Mouse (Mus musculus) brain, adult 2 months (tissue): ENCODE data around the gene Kcnk2.
A peak's percentile ranks its signal among the peaks of the same experiment; 100 is the strongest.

Source experiments
- DNase-seq: peaks from one replicate; pipeline ENCODE4 v3.0.0; 2011; ENCODE audit warnings: low read depth, low spot score

The Kcnk2 gene

DNA sequence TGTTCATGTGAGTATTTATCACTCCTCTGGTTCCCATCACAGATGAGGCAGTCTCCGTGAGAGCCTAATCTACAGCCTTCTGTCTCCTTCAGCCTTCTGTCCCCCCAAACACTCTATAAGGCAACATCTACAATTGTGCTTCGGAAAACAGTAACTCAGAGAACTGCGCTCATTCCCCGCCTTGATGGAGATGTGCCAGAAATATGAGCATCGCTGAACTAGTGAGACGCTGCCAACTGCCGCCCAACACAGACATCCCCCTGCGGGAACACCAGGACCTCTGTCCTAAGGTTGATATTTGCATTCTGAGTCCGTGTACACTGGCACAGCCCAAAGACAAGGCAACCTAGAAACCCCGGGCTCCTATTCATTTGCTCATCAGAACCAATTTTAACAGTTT lies 183.0 kb downstream of the Kcnk2 start:
- peak; percentile 42 for DNase-seq

DNA sequence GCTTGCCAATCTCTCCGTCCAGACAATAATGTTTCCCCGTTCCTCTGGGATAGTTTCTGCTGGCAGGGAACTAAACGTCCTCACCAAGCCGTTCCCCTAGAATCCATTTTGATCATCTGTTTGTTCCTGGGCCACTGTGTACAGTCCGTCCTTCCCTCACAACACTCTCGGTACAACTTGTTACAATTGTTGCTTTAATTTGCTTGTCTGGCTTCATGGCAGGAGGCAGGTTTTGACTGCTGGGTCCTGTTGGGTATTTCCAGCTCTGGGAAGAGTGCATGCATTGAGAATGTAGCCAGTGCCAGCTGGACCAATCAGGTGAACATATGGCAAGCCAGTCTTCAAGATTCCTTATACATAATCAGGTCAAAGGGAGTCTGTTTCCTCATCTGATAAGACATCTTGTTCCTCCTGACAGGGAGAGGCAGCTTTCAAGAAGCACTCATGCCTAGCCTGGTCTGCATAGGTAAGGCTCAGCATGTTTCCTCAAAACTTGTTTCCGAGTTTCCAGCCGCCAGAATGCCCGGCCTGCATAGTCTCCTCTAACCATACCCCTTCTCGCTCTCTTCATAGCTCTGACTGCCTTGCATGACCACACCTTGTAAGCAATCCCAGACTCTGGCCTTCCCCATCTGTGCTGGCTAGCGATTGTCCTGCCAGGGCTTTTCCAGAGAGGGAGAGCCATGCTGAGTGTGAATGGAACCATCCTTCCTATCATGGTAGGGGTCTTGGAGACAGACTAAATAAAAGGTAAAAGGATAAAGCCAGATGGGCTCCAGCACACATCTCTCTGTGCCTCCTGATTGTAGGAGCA lies 184.1 kb downstream of the Kcnk2 start:
- DNase-seq = peak; percentile 83

DNA sequence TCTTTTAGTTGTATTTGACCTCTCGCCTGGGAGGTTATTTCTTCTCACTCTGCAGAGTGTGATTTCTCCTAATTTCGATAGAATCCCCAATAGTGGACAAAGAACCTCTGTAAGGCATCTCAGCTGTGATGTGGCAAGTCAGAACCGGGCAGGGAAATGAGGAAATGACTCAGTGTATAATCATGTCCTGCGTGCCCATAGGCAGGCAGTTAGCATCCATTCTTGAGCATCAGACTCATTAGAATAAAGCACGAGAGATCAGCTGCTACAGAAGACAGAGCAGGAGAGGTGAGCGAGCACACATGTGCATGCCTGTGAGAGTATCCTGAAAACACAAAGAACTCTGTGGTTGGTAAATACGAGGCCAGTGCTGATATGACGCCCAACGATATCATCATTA lies 186.9 kb downstream of the Kcnk2 start:
- DNase-seq = peak; percentile 36

DNA sequence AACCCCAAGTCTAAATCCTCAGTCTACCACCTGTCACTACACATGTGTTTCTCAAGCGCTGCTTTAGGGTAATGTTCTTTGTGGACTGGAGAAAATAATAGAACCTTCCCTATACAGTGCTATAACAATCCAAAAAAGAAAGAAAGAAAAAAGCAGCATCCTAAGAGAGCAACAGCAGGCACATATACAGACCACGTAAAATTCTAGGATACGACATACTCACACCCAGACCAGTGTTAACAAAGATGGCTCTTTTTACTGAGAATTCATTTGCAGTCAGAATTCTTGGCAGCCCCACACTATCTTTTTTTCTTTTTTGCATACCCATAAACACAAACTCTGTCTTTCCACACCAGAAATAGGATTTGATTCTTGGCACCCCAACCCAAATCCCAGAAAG lies 187.6 kb downstream of the Kcnk2 start:
- no peak for DNase-seq

DNA sequence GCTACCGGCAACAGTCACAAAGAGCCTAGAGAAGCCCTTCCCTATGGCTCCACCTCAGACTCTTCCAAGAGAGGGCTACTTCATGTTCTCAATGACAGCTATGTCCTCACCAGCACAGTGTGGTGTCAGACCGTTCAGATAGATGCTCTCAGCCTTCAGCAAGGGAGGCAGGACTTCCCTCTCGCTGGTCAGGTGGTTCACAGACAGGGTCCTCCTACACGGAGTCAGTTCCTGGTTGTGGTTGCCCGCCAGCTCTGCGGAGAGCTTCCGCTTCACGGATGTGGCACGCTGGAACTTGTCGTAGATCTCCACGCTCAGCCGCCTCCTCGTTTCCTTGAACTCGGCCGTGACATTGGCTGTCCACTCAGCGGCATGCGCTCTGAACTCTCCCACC lies 192.4 kb downstream of the Kcnk2 start:
- no peak for DNase-seq

DNA sequence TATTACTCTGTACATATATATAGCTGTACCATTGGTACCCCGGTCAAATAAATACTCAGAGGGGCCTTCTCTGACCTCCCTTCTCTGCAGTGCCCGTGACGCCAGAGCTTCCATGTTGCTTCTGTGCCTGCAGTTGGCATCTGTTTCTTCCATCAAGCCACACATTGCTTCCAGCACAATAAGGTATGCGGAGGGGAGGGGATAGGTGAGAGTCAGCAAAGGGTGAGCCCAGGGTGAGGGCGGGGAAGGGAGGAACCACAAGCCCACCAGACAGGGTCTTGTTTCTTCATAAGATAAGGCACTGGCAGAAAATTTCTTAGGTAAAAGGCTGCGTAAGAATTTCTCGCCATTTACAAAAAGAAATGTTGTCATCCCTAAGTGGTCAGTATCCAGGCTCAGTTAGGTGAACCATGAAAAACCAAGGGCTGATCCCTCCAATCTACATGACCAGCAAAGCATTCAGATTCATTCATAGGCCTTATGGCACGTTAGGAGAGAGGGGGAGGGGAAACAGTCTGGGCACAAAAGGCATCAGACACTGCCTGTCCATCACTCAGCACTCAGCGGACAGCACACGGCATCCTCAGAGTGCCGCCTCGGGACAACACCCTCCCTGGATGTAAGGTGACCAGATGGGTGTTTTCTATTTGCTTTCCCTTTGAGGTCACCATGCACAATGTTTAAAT lies 192.9 kb downstream of the Kcnk2 start:
- DNase-seq = no peak

DNA sequence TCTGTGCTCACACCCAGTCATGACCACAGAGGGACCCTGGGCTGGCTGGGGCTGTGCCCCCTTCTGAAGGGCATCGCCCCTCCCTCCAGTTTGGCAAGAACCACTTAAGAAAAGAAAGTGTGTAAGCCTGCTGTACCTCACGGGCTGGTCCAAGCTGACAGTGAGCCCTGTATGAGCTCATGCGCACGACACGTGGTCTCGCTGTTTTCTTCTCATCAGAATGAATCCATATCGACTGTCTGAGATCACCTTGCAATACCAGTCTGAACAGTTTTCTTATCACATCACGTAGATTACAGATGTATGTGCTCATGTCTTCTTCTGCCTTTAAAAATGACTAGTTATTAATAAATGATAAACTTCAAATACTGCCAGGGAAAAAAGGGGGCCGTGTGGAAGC lies 193.5 kb downstream of the Kcnk2 start:
- no peak for DNase-seq

DNA sequence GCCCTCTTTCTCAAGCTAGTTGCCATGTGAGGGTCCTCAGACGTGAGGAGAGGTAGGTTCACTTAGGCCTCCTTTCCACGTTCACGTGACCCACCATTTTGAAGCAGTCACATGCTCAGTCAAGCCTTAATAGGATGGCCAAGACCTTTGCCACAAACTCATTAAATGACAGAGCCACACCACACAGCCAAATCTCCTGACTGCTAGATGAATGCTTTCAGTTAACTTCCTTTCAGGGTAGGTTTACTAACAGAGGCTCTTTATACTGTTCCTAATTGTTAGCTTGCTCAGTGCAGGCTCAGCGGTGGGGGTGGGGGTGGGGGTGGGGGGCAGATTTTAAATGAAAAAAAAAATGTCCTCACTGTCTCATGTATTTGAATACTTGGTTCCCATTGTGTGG lies 206.3 kb downstream of the Kcnk2 start:
- DNase-seq = no peak

DNA sequence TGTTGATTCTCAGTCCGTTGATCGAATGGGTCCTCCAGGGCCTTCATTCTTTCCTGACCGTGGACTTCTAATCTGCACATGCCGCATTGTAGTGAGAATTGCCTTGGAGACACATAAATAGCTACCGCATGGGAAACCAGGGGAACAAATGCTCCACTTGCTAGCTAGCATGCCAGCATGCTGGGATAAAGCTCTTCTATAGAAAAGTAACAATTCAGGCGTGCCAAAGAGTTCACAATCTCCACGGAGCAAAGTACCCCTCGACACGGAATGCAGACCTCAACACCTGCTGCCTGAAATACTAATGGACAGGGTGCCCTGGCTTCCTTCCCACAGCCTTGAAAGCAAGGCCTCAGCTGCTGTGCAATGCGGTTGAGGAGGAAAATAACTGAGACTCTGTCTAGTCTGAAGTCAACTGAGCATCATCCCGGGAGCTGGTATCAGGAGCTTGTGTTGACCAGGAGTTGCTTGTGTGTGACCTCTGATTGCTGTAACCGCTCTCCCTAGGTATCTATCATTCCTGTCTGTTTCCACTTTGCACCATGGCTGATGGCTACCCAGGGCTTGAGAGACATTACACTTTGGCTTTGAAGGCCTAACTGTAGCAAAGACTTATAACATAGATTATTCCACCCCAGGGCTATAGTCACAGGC lies 214.2 kb downstream of the Kcnk2 start:
- peak; percentile 29 for DNase-seq

DNA sequence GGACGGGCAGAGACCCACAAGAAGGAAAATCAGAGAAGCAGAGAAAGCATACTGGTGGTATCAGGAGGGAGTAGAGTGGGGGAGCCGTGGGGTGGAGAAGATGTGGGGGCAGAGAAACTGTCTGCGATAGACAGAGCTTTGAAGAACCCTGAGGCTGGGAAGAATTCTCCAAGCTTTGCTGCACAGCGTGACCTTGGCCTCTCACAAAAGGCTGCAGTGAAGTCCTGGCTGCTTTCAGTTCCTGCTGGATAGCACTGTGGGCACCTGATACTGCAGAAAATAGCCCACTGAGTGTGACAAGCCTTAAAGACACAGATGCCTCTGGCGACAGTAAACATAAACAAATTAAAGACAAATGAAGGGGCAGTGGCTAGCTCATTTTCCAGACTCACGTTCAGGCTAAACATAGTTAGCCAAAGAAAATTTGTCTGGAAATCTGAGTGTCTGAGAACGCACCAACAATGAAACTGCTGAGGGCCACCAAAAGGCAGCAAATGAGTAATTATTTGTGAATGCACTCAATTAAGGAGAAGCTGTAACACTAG lies 216.8 kb downstream of the Kcnk2 start:
- peak; percentile 51 for DNase-seq

DNA sequence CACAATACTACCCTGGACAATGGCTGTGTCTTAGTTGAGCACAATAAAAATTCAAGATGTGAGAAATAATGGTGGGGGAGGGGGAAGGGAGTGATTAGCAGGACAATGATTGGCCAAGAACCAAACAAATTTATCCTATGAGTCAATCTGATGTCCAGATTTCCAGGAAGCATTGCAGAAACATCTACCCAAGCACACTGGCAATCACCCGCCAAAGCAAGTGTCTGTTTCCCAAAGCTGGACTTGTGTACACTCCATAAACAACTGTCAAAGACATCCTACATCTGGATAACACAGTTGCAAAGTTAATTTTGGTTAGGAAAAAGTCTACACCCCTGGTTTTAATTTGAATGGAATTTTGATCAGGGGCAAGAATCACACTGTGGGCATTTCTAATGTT lies 224.3 kb downstream of the Kcnk2 start:
- DNase-seq = no peak

DNA sequence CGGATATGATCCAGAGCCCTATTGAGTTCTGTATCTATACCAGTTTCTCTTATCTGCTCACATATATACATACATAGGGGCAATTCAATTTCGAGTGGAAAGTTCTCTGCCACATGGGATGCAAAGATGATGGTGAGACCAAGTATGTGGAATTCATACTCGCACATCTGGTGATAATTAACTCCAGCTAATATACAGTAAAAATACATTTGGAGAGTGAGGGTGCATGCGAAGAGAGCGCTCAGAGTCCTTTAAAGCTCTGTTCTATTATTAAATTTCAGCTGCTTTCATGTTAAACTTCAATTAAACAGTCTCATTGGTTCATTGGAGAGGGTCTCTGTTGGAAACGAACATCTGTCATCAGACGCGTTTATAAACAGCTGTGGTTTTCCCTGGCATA lies 228.6 kb downstream of the Kcnk2 start:
- no peak for DNase-seq

DNA sequence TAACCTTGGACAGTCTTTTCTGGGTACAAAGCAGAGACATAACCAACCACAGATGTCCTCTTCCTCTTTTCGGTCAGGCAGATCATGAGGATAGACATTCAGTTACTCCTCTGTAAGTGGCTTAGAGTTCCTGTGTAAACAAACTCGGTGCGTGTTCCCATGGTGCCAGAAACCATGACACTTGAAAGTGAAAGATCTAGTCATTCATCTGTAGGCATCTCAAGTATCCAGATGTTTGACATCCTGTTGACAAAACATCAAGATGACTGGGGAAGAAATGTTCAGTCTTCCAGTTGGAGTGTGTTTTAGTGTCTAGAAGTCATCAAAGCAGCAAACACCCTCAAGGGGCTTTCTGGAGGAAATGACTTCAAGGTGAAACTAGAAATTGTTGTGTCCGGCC lies 230.9 kb downstream of the Kcnk2 start:
- no peak for DNase-seq

DNA sequence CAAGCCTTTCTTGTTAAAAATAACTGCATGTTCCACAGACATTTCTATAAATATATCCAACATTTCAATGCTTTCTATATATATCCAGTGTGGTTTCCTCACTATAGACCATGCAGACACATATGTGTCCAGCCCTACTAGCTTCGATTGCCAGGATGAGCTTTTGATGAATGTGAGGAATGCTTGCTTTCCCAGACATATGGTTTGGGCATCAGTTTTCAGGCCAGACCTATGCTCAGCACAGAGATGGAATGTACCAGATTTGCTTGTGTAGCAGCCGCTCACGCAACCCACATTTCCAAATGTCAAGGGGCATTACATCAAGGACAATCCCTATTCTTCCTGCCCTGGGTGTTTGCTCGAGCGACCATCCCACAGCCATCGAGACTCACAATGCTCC lies 236.3 kb downstream of the Kcnk2 start:
- DNase-seq = peak; percentile 20

DNA sequence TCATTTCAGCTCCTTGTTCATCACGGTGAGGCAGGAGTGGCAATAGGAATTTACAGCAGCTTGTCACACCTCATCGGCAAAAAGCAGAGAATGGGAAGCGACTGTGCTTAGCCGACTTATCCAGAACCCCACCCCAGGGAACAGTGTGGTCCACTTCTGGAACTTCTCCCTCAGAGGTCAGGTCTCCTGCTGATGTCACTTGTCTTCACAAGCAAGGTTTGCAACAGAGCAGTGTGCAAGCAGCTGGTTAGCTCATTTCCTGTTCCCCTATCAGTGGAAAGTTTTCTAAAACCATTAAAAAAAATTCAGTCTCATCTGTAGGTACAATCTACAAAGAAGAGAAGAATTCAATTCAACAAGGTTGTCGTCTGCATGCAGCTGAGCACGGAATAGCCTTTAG lies 236.9 kb downstream of the Kcnk2 start:
- DNase-seq = no peak

DNA sequence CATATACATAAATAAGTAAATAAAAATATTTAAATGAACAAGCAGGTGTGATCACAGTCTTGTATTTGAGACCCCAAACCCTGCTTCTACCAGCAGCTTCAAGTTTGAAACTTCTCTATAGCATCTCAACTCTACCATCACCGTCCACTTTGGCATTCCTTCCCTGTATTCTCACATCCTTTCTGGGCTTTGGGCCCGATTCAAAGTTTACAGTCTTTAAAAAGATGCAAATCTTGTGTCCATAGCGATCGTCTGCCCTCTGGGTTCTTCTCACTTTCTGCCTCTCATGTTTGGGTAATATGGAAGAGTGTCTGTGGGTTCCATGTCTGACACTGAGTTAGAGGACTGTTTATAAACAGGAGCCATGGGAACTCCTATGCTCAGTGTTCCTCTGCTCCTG lies 237.4 kb downstream of the Kcnk2 start:
- DNase-seq = no peak

DNA sequence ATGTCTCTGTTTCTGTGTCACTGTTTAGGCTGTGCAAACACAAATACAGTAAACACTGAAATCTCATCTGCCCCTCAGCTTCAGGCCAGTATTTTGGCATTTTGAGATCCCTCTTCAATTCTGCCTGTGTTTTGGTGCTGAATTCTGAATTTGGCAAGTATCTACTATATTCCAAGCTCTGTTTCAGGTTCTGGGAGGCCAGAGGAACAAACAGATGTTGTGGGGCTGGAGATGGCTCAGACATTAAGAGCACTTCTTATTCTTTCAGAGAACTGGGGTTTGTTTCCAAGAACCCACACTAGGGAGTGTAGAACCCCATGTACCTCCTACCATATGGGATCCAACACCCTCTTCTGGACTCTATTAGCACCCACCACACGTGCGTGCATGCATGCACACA lies 237.8 kb downstream of the Kcnk2 start:
- no peak for DNase-seq
